Mouse (Mus musculus) CH12F3 (cell line): Measurements from ENCODE around the gene Fut4.

Experiments used
- in situ Hi-C: fragments of 300-500 bp; cut with MboI; formaldehyde crosslinking; loops from 2 replicates; pipeline ENCODE4 v1.14.3; 2020; ENCODE audit warnings: low sequenced_read_pairs

Gene Fut4

GRCm38 (mm10) chr9:14752001-14752522, at the start of gene Fut4:
Fut4 (minus strand) TSS chr9:14752393.
- in situ Hi-C loops: no loop called here

DNA sequence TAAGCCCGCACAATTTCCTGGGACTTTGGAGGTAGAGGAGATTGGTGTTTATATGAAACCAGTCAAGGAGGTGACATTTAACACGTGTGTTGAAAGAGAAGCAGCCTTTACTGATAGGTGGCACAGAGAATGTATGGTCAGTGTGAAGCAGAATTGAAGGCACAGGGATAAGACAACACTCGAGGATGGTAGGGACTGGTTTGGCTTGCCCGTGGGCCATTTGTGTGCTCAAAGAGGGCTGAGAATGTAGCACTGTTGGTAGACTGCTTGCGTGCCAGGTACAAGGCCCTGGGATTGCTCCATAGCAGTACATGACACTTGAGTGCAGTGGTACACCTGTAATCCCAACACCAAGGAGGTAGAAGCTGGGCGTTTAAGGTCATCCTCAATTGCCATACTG, 35.2 kb upstream of the Fut4 start:
- in situ Hi-C loops: no loop called here

DNA sequence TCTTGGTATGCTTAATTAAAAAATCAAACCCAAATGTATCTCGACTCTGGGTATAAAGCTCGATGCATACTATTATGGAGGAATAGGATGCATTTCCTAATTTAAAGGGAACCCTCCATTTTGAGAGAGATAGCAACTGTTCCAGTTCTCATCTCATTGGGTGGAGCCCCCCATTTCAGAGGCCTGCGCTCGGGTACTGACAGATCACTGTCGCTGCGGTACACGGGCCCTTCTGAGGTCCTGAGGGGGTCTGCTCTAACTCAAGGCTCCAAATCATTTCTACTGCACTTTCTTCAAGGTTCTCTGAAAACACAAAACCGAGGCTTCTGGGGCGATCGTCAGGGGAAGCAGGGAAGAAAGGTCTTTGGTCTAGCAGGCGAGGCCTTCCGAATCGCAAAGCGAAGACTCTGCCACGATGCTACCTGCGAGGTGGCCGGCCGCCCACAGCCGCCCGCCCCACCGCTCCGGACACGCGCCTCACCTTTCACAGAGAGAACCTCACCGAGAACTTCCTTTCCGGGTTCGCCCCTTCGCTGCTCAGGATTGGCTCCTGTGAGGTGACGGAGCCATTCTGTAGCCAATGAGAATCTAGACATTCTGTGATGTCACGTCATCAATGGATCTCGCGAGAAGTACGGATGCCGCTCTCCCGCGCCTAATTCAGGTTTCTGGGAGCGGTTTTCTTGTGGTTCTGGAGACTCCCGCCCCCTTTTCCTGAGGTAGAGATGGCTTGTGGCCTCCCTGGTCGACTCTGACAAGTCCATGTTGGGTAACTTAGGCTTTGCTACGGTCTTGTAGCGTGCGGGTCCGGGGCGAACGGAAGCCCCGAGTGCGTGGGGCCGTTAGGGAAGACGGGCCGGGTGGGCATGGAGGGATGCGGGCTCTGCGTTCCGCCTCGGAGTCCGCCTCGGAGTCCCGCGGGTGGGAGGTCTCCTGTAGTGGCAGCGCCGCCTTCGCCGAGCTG, 32.1 kb upstream of the Fut4 start, which contains the start of the genes Mre11a and Ankrd49:
Gene Mre11a, plus strand, starts transcription at position 616 of the 964 bp plus-strand sequence.
Gene Ankrd49, minus strand, starts transcription at position 818 of the 964 bp plus-strand sequence.
- in situ Hi-C loops: no loop called here

DNA sequence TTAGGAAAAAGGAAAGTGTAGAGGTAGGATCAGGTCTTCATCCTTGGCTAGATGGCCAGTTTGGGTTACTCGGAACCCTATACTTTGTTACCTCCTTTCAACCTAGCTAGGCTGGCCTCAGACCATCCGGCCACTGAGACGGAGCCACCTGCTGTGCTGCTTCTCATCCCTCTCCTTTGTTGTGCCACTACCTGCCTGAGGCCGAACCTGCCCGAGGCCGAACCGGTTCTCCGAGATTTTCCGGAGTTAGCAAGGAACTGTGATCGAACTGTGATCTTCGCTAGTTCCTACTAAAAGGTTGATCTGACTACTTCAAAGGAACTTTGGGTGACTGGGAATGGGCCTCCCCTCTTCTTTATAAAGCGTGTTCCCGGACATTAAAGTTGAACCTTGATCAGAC, 26.1 kb upstream of the Fut4 start:
- in situ Hi-C loops: no loop called here

- in situ Hi-C loops: no loop called here
Measured at GRCm38 (mm10) chr9:14773813-14774212, 21.6 kb upstream of the Fut4 start.

GRCm38 (mm10) chr9:14772074-14772473, 19.9 kb upstream of the Fut4 start:
- in situ Hi-C loops: no loop called here

- in situ Hi-C loops: no loop called here
Measured at GRCm38 (mm10) chr9:14770803-14771471, 18.7 kb upstream of the Fut4 start, which contains the start of gene 1700012B09Rik. 1700012B09Rik (minus strand) TSS chr9:14771030.

GRCm38 (mm10) chr9:14769811-14770210, 17.6 kb upstream of the Fut4 start:
- in situ Hi-C loops: no loop called here

- in situ Hi-C loops: no loop called here
Measured at GRCm38 (mm10) chr9:14764765-14765164, 12.6 kb upstream of the Fut4 start.

DNA sequence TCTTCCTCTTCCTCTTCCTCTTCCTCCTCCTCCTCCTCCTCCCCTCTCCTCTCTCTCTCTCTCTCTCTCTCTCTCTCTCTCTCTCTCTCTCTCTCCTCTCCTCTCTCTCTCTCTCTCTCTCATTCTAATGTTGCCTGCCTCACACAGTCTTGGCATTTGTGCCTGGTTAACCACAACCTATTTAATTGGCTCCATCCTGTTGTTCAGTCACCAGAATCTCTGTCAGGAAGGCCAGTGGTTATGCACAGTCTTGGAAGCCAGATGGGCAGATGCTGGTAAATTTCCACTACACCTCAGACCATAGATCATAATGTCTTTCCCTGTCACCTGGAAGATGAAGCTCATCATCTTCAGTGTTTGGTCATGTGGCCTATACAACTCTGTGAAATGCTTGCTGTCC, 7.1 kb upstream of the Fut4 start:
- in situ Hi-C loops: no loop called here

DNA sequence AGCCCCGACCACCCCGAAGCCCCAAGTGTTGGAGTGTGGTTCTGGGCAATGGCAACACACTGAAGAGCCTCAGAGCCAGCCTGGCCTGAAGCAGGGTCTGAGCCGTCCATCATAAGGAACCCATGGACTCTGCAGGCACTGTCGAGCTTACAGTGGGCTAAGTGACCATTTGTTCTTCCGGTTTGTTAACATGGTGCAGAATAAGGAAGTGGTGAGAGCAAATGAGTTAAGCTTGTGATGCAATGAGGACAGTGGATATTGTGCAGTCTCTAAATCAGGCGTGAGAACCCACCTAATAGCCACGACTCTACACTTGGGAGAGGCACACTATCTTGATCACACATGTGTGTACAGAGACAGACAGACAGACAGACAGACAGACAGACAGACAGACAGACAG, 6.4 kb upstream of the Fut4 start:
- in situ Hi-C loops: no loop called here

- in situ Hi-C loops: no loop called here
Measured at GRCm38 (mm10) chr9:14754469-14754868, 2.3 kb upstream of the Fut4 start.

DNA sequence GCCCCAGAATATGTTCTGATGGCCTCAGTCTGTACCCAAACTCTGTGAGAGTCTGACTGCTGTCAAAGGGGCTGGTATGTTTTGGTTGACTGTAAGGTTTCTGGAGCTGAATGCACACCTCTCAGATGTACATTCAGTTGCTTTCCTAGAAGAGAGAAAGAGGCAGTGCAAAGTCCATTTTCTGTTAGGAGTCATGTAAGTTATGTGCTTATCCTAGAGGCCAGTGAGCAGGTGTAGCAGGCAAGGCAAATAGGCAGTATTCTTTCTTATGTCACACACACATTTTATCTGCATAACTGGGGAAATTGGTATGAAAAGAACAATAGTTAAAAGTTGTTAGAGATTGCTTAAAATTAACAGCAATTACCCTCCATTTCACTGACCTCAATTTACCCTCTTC, 1.8 kb upstream of the Fut4 start:
- in situ Hi-C loops: no loop called here

DNA sequence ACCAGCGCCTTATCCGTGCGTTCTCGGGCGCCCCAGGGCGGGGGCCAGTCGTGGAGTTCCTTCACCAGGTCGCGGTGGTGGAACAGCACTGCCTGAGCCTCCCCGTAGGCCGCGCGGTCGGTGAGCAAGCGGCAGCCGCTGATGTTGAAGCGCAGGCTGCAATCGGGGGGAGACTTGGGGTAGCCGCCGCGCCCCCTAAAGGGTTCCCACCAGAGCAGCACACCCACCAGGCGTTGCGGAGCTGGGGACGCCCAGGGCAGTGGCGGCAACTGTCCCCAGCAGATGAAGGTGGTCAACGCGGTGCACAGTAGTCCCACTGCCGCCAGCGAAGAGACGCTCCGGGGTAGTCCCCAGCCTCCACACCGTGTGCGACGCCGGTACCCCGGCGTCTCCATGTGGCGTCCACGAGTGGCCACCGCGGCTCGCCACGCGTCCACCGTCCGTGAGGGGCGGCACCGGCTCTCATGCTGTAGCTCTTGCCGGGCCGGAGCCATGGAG, 641 bp downstream of the Fut4 start:
- in situ Hi-C loops: no loop called here

- in situ Hi-C loops: no loop called here
Measured at GRCm38 (mm10) chr9:14750901-14751502, 1.2 kb downstream of the Fut4 start.

DNA sequence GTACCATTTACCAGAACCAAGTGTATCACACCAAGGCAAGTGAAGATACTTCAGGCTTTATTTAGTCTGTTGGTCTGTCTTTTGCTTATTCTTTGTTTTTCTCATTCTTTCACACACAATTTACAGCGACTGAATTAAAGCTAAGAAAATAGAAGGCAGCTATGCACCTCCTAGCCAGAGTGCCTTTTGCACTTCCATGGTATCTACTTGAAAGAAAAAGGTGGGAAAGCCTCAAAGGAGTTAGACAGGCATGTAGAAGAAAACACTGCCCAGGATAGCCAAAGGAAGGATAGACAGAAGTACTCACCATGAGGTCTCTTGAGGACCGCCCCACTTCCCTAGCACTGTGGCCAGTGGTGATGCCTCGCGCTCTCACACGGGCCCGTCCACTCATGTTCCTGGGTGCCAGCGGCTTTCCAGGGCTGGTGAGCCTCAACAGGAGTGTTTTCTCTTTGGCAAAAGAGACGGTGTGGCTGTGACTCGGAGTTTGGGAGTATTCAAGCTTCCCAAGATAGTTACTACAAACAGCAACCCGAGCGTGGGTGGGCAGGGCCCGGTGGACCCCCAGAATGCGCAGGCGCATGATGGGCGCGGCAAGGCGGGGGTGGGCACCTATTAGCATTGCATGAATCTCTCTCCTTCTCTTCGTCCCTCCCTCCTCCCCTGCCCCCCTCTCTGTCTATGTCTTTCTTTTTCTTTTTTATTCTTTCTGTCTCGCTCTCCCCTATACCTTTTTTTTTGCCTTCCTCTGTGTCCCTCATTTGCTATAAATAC, 11.9 kb downstream of the Fut4 start, which contains the start of gene Piwil4:
Gene Piwil4, minus strand, starts transcription at position 583 of the 774 bp plus-strand sequence.
- in situ Hi-C loops: no loop called here

DNA sequence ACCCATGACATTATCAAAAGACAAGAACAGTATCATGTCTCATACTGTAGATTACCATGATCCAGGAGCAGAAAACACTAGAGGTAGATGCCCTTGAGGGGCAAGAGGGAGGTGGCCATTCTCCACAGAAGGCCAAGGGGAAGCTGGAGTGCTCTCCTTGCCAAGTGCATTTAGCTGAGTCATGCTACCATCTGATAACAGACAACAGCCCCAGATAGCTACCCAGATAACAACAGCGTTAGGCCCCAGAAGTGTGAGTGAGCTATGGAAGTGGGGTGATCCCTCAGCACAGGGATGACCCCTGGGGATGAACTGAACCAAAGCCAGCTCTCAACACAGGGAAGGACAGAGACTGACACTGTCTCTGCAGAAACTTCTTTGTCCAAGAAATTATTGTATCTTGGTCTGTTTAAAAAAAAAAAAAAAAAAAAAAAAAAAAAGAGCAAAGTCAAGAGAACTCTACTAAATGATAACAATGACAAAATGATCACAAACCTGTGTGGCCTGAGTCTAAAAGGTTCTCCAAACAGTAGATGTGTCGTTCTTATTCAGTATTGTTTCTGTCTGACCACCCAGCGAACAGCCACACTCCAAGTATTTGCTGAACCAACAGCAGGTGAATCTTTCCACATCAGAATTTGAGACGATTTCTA, 12.6 kb downstream of the Fut4 start:
- in situ Hi-C loops: no loop called here

DNA sequence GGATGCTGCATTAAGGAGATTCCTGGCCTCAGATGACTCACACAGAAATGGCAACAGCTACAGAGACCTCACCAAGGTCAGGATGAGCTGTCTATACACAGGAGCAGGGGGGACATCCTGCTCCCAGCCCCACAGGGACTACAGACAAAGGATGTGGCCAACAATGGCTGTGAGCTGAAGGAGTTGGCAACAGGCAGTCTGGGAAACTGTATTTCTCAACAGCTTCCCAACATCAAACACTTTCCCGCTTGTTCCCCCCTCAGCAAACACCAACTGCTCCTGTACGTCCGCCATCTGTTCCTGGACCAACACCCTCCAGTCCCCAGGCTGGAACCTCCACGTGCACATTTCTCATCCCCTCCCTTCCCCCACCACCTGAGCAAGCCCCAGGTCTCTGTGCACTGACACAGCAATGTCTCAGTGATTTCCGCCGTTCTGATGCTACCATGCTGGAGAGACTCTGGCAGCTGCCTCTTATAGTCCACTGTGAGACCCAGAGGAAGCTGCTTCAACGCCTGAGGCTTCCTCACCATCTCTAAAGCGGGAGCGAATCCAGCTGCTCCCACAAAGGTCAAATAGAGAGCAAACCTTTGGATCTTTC, 21.2 kb downstream of the Fut4 start:
- in situ Hi-C loops: no loop called here

DNA sequence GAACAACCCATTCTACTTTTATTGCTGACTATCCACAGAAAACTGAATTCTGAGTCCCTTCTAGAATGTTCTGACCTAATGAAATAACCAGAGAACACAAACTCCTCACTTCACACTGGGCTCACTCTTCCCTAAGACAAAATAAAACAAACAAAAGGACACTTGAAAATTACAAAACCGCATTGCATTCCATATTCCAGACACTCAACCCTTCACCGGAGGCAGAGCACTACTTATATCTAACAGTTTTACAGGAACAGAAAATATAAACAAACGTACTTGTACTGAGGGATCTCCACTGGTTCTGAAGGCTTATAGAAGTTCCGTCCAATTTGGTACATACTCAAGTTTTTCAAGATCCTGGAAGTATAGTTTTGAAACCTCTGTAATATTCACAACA, 23.8 kb downstream of the Fut4 start:
- in situ Hi-C loops: no loop called here
